Mouse (Mus musculus) CH12.LX (cell line): ENCODE measurements at regions not wholly inside any gene's neighbourhood (a gene's known extent, or its start where the extent isn't known, plus 50 kb on each side); places are given as distances from the start of the nearest gene placed in this dataset.
"Not testable (repeated sequence)": the region's sequence is repeated elsewhere in the genome, so short reads cannot be mapped to it uniquely, and the experiment has no call there.

Source experiments
- DNase-seq: peaks from one replicate; pipeline ENCODE4 v3.0.0-alpha.2; 2013; ENCODE audit errors: extremely low read depth
- H3K27ac ChIP-seq: 2 replicates; pipeline ENCODE4 v1.5.1; 2012; ENCODE audit warnings: low read depth, mild to moderate bottlenecking, control low read depth, moderate library complexity; ENCODE audit not compliant: insufficient read depth
- H3K27me3 ChIP-seq: replicated peaks from 2 replicates; pipeline ENCODE3; 2012; ENCODE audit warnings: inconsistent platforms
- H3K36me3 ChIP-seq, 2 experiments: replicated peaks in 1 of 2; 2 replicates each; pipeline versions ENCODE3 to v1.6.1; 2012; ENCODE audit warnings: inconsistent platforms in 1 of 2, low read length in 1 of 2, mild to moderate bottlenecking in 1 of 2, mixed read lengths in 1 of 2, moderate library complexity in 1 of 2; ENCODE audit not compliant: control insufficient read depth in 1 of 2, insufficient read depth in 1 of 2
- H3K4me1 ChIP-seq, 2 experiments: 2 replicates each; pipeline ENCODE4 v1.6.1; 2012; ENCODE audit warnings: inconsistent platforms in 1 of 2, moderate library complexity in 1 of 2; ENCODE audit not compliant: insufficient read depth in 2 of 2, control insufficient read depth in 1 of 2
- H3K4me2 ChIP-seq: 2 replicates; pipeline ENCODE4 v1.6.1; 2012; ENCODE audit warnings: low read depth, mild to moderate bottlenecking, control low read depth; ENCODE audit not compliant: poor library complexity, insufficient read depth, severe bottlenecking
- H3K4me3 ChIP-seq, 3 experiments: fragments of 150-350 bp in 1 of 3; sonication (generic) in 1 of 3; replicated peaks in 1 of 3; 2 replicates each; pipeline versions ENCODE3 to v1.5.1; 2011 to 2012; ENCODE audit warnings: low read depth in 2 of 3, low read length in 2 of 3, mild to moderate bottlenecking in 2 of 3, moderate library complexity in 2 of 3, control low read depth in 1 of 3, improper control_type of control experiment in 1 of 3, inconsistent platforms in 1 of 3, mixed read lengths in 1 of 3; ENCODE audit not compliant: poor library complexity in 1 of 3
- H3K79me2 ChIP-seq: replicated peaks from 2 replicates; pipeline ENCODE4 v1.6.1; 2012; ENCODE audit warnings: mild to moderate bottlenecking, moderate library complexity; ENCODE audit not compliant: control insufficient read depth, poor library complexity, insufficient read depth, severe bottlenecking; ENCODE audit errors: extremely low read depth
- H3K9ac ChIP-seq: 2 replicates; pipeline ENCODE4 v1.6.1; 2012; ENCODE audit warnings: low read depth, mild to moderate bottlenecking, control low read depth, moderate library complexity; ENCODE audit not compliant: insufficient read depth
- H3K9me3 ChIP-seq: replicated peaks from 2 replicates; pipeline ENCODE3; 2012; ENCODE audit warnings: low read length, inconsistent platforms, mixed read lengths
- BHLHE40 ChIP-seq: IDR thresholded peaks from 2 replicates; pipeline ENCODE4 v1.6.1; 2011; ENCODE audit warnings: mild to moderate bottlenecking, low read depth, low read length, improper control_type of control experiment
- CHD1 ChIP-seq: IDR thresholded peaks from 2 replicates; pipeline ENCODE4 v1.6.1; 2012; ENCODE audit warnings: low read depth, low read length, improper control_type of control experiment, inconsistent platforms
- CHD2 ChIP-seq: IDR thresholded peaks from 2 replicates; pipeline ENCODE4 v1.6.1; 2011; ENCODE audit warnings: low read length, improper control_type of control experiment
- ELF1 ChIP-seq: IDR thresholded peaks from 2 replicates; pipeline ENCODE4 v1.6.1; 2014; ENCODE audit warnings: low read depth, mild to moderate bottlenecking, inconsistent platforms, low read length, improper control_type of control experiment
- EP300 ChIP-seq: IDR thresholded peaks from 2 replicates; pipeline ENCODE4 v1.6.1; 2011; ENCODE audit warnings: low read length, improper control_type of control experiment
- IRF4 ChIP-seq: IDR thresholded peaks from 2 replicates; pipeline ENCODE4 v1.6.1; 2014; ENCODE audit warnings: low read depth, mild to moderate bottlenecking, inconsistent platforms, low read length, improper control_type of control experiment
- JUN ChIP-seq: IDR thresholded peaks from 2 replicates; pipeline ENCODE4 v1.6.1; 2011; ENCODE audit warnings: low read depth, mild to moderate bottlenecking, low read length, improper control_type of control experiment, moderate library complexity; ENCODE audit not compliant: insufficient read depth
- JUND ChIP-seq: conservative IDR thresholded peaks from 2 replicates; pipeline ENCODE4 v1.6.1; 2011; ENCODE audit warnings: low read depth, low read length, improper control_type of control experiment
- KAT2A ChIP-seq: IDR thresholded peaks from 2 replicates; pipeline ENCODE4 v1.6.1; 2012; ENCODE audit warnings: low read length, improper control_type of control experiment, inconsistent platforms; ENCODE audit not compliant: insufficient replicate concordance
- MAX ChIP-seq: IDR thresholded peaks from 2 replicates; pipeline ENCODE4 v1.6.1; 2011; ENCODE audit warnings: low read length, improper control_type of control experiment
- NELFE ChIP-seq: IDR thresholded peaks from 2 replicates; pipeline ENCODE4 v1.6.1; 2011; ENCODE audit warnings: low read depth, low read length, improper control_type of control experiment
- NRF1 ChIP-seq: IDR thresholded peaks from 2 replicates; pipeline ENCODE4 v1.6.1; 2014; ENCODE audit warnings: low read depth, mild to moderate bottlenecking, inconsistent platforms, low read length, improper control_type of control experiment, moderate library complexity
- PAX5 ChIP-seq: IDR thresholded peaks from 2 replicates; pipeline ENCODE4 v1.6.1; 2012; ENCODE audit warnings: low read length, inconsistent platforms, mixed read lengths
- POLR2AphosphoS2 ChIP-seq: IDR thresholded peaks from 2 replicates; pipeline ENCODE4 v1.6.1; 2011; ENCODE audit warnings: low read depth, low read length, improper control_type of control experiment
- RCOR1 ChIP-seq: conservative IDR thresholded peaks from 2 replicates; pipeline ENCODE4 v1.6.1; 2012; ENCODE audit warnings: low read depth, mild to moderate bottlenecking, inconsistent platforms, low read length, improper control_type of control experiment
- SMC3 ChIP-seq: IDR thresholded peaks from 2 replicates; pipeline ENCODE4 v1.6.1; 2011; ENCODE audit warnings: low read depth, low read length, improper control_type of control experiment
- UBTF ChIP-seq: IDR thresholded peaks from 2 replicates; pipeline ENCODE4 v1.6.1; 2012; ENCODE audit warnings: low read depth, mild to moderate bottlenecking, inconsistent platforms, low read length, improper control_type of control experiment, moderate library complexity
- USF1 ChIP-seq: IDR thresholded peaks from 2 replicates; pipeline ENCODE4 v1.6.1; 2014; ENCODE audit warnings: low read depth, mild to moderate bottlenecking, inconsistent platforms, low read length, improper control_type of control experiment
- ZC3H11A ChIP-seq: IDR thresholded peaks from 2 replicates; pipeline ENCODE4 v1.6.1; 2012; ENCODE audit warnings: low read depth, mild to moderate bottlenecking, inconsistent platforms, low read length, improper control_type of control experiment
- dilution Hi-C: fragments of 300-500 bp; cut with MboI; formaldehyde crosslinking; loops from 2 replicates; pipeline ENCODE4 v1.14.3; 2020; ENCODE audit warnings: low sequenced_read_pairs; ENCODE audit not compliant: extremely low pct_unique_long_range_greater_than_20kb, extremely low pct_ligation_motif_present
- in situ Hi-C: fragments of 300-500 bp; cut with MboI; formaldehyde crosslinking; loops from 3 replicates; pipeline ENCODE4 v1.14.3; 2019; ENCODE audit warnings: low sequenced_read_pairs, low pct_ligation_motif_present, low pct_unique_long_range_greater_than_20kb, mixed read lengths

DNA sequence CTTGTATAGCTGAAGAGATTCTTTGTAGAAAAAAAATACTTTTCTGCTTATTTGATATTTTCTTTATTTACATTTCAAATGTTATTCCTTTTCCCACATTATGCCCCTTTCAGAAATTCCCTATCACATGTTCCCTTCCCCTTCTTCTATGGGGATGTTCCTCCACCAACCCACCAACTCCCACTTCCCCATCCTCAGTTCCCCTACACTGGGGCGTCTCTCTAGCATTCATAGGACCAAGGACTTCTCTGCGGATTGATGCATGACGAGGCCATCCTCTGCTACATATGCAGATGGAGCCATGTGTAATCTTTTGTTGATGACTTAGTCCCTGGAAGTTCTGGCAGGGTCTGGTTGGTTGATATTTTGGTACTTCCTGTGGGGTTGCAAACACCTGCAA, 520.5 kb upstream of the Zfp386 start:
- no peaks in the 10 kb centered on the region for H3K36me3 ChIP-seq
- no peaks in the 10 kb centered on the region for H3K9me3 ChIP-seq
- no peaks in the 10 kb centered on the region for H3K4me1 ChIP-seq
- dilution Hi-C loops (no loop called here), in situ Hi-C loops (no loop called here)
- H3K79me2 ChIP-seq: no peaks in the 10 kb centered on the region
- DNase-seq: no peak
- no peaks in the 10 kb centered on the region for H3K27me3 ChIP-seq
- no peak overlapping the region for H3K27ac ChIP-seq
- no peak overlapping the region for H3K4me3 ChIP-seq
- H3K4me2 ChIP-seq: no peak overlapping the region
- TF ChIP-seq KAT2A: no peak
- TF ChIP-seq USF1: no peak
- TF ChIP-seq CHD1: no peak
- no peak for TF ChIP-seq EP300
- no peak for TF ChIP-seq POLR2AphosphoS2
- TF ChIP-seq IRF4: no peak
- TF ChIP-seq NELFE: no peak
- TF ChIP-seq NRF1: no peak
- TF ChIP-seq CHD2: no peak
- TF ChIP-seq ELF1: no peak
- no peak for TF ChIP-seq UBTF
- TF ChIP-seq JUN: no peak
- no peak for TF ChIP-seq ZC3H11A
- TF ChIP-seq PAX5: no peak
- TF ChIP-seq, all 38 proteins: peak for 0
- H3K9ac ChIP-seq: no peak overlapping the region

- Histone ChIP-seq H3K27ac (no peak overlapping the region), H3K79me2 (no peaks in the 10 kb centered on the region), H3K4me3 (no peak overlapping the region), H3K4me1 (no peaks in the 10 kb centered on the region), H3K36me3 (no peaks in the 10 kb centered on the region), H3K27me3 (no peaks in the 10 kb centered on the region), H3K9ac (no peak overlapping the region), H3K4me2 (no peak overlapping the region), H3K9me3 (peaks cover 5% of the 10 kb centered on the region)
- dilution Hi-C loops (no loop called here), in situ Hi-C loops (no loop called here)
- TF ChIP-seq ZC3H11A (no peak), POLR2AphosphoS2 (no peak), SMC3 (no peak), JUND (no peak), BHLHE40 (no peak), RCOR1 (no peak), MAX (no peak), EP300 (no peak)
- DNase-seq: no peak
Measured at GRCm38 (mm10) chr12:115542482-115542881, 505.0 kb upstream of the Zfp386 start.

DNA sequence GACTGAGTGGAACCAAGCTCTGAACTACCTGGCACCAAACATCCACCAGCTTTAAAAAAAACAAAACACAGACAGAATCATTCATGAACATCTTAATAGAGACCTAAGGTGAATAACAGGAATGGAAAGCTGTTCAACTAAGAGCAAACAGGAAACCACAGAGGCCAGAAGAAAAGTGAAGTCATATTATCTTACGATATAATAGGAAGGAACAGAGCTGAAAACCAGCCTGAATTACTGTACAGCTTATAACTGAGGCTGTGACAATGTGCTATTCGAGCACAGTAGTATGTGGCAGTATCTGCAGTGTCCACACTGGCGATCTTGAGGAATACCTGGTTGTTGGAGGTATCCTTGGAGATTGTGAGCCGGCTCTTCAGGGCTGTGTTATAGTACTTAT, 480.6 kb upstream of the Zfp386 start:
- H3K27ac ChIP-seq, H3K4me2 ChIP-seq, in situ Hi-C loops, DNase-seq, H3K9me3 ChIP-seq, H3K4me3 ChIP-seq, H3K36me3 ChIP-seq, H3K79me2 ChIP-seq, dilution Hi-C loops, H3K4me1 ChIP-seq, H3K27me3 ChIP-seq, H3K9ac ChIP-seq: not testable (repeated sequence)

GRCm38 (mm10) chr12:115592985-115593384, 454.5 kb upstream of the Zfp386 start:
- H3K27me3 ChIP-seq, H3K79me2 ChIP-seq, H3K9me3 ChIP-seq, H3K36me3 ChIP-seq, in situ Hi-C loops, H3K4me3 ChIP-seq, H3K27ac ChIP-seq, H3K4me2 ChIP-seq, H3K4me1 ChIP-seq, H3K9ac ChIP-seq, dilution Hi-C loops, DNase-seq: not testable (repeated sequence)
